Mouse (Mus musculus): ENCODE measurements around the gene Lzts2. TPM values are rescaled to one million over a fixed set of nuclear protein-coding genes. Genes with fewer than 3 reads are reported as not detected.

Lzts2 gene
- 10 to 100 TPM; 19.3 to 20.1 TPM for total RNA-seq (2021)
- long read RNA-seq, experiment 1, transcript Lzts2-202 (5 exons, 2,694 nt) = major isoform, 6 of 17 reads
- long read RNA-seq, experiment 1, partial matches to known transcripts = 1 of 17 reads
- long read RNA-seq, experiment 1, other reads (novel, unspliced or antisense) = 5 of 17 reads
- long read RNA-seq, experiment 2, partial matches to known transcripts = 7 of 20 reads
- long read RNA-seq, experiment 2, other reads (novel, unspliced or antisense) = 5 of 20 reads

DNA sequence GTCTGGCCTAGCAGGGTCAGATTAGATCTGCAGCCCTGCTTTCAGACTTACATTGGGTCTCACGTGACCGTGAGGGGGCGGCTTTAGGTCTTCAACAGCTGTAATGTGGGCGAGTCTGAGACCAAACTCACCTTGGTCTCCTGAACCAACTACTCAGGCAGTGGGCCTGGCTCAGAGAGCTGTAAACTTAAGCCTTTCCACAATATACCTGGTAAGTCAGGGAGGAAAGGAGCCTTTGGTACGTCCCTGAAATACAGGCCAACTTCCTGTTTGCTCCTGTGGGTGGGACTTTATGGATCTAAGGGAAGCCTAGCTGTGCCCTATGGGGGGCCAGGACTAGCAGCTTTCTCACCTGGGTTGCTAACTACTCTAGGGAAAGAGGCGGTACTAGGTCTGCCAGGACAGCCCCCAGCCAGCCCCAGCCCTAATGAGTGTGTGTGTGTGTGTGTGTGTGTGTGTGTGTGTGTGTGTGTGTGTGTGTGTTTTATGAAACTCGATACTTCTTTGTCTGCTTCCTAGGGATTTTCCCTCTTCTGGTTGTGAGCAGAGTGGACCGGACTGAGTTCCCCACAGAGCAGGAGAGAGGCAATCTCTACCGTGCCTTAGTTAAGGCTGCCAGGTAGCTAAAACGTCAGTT lies at the start of gene Lzts2:
Lzts2 (plus strand) TSS at position 80 of the 637 bp plus-strand sequence.
- DNase-seq = no peak
- intact Hi-C loops (cut with DNase I) = no loop called here

DNA sequence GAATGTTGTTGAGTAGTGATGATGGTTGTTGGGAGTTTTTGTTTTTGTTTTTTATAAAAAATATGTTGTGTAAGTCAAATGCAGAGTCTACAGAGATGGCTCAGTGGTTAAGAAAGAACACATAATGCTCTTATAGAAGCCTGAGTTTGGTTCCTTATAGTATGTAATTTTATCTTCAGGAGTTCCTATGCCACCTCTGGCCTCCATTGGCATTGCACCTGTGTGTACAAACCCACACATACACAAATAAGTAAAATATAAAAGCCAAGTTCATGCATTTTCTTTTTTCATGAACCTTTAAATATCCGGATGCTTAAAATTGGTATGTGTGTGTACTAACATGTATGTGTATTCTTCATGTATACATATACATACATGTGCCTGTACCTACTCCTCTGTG lies 48.2 kb upstream of the Lzts2 start:
- no peak for DNase-seq
- intact Hi-C loops (cut with DNase I) = no loop called here

DNA sequence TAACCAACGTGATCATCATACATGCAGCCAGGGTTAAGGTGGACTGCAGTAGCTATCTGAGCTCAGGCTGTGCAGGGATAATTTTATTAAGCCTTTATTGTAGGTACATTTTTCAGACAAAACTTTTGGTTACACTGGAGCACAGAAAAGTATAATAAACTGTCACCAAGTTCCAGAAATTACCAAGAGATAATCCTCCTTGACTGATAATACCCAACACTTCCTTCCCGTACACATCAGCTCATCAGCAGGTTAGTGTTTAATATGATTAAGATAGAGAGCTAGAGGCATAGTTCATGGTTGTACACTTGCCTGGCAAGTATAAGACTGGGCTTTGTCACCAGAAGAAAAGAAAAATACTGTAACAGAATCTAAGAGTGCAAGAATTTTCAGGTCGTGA lies 45.9 kb upstream of the Lzts2 start:
- intact Hi-C loops (cut with DNase I) = no loop called here
- DNase-seq = no peak

DNA sequence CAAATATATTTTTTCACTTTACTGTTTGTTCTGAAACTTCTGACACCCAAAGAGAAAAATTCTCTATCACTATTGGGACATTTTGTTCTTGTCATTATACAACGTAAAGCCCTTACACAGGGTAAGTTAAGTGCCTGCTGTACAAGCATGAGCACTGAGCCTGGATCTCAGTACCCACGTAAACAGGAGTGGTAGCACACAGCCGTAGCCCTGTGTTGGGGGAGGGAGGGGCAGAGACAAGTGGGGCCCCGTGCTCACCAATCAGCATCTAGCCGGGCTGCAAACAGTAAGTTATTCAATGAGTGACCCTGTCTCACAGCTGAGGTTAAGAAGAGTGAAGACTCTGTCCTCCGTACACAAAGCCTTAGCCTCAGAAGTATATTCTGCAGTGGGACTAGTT lies 37.6 kb upstream of the Lzts2 start:
- no peak for DNase-seq
- intact Hi-C loops (cut with DNase I) = no loop called here

DNA sequence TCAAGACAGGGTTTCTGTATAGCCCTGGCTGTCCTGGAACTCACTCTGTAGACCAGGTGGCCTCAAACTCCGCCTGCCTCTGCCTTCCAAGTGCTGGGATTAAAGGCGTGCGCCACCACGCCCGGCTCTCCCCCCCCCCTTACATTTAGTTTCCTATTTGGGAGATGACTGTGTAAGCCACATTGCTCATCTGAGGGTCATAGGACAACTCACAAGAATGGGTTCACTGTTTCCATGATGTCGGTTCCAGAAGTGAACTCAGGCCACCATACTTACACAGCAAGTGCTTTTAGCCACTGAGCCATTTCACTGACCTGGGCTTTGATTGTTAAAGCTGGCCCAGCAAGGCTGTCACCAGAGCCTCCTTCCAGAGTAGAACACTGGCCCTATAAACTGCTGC lies 37.1 kb upstream of the Lzts2 start:
- DNase-seq = no peak
- intact Hi-C loops (cut with DNase I) = no loop called here

DNA sequence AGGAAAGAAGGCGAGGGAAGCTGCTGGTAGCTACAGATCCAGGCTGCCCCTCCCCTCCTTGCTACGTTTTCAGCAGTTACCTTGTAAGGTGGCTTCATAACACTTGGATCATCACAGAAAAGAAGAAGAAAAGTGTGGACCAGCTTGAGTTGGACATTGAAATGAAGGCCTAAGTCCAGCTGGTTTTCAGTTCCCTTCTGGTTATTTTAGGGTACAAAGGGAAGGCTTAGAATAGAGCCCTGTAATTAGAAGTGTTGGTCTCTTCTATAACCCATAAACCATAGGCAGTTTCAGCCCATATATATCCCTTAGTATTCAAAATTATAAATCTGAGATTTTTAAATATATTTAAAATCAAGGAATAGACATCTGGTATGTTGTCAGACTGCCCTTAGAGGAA lies 33.4 kb upstream of the Lzts2 start:
- intact Hi-C loops (cut with DNase I) = no loop called here
- DNase-seq = no peak

DNA sequence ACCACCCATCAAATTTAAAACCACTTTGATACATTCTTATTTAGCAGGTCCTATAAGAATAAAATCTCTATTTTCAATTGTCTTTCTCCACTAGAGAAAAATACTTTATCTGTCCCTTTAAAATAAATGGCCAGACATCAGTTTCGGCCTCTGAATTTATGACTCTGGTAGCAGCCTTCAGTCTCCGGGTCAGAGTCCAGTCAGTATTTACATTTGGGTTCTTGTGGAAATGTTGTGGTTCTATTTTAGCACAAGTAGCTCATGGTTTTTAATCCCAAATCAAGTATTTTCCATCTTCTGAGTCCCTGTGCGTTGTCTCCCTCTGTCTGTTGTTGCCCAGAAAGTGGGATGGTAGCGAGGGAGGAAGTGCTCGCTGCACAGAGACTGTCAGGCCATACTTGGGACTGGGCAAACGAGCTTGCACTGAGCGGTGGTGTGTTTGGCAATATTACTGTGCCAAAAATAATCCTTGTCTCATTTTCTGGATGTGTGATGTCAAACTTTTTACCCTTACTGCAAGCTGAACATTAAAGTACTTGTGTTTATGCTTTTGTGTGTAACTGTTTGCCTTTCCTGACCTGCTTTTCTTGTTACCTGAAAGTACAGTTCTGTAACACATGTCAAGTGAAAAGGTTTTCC lies 31.6 kb upstream of the Lzts2 start:
- no peak for DNase-seq
- intact Hi-C loops (cut with DNase I) = no loop called here

DNA sequence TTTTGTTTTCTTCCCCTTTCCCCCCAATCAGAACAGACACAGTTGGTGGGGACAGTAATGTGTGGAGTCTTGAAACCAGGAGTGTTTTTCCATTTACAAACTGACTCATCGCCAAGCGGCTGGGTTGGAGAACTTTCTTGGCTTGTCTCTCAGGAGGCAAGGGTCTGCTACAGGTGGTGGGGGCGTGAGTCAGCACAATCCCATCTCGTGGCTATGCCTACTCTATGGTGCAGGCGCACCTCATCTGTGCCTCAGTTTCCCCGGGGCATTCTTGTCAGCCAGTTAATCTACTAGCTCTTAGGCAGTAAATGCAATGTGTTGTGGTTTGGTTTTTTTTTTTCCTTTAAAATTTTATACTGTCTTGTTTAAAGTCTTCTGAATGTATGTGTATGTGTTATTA lies 30.8 kb upstream of the Lzts2 start:
- intact Hi-C loops (cut with DNase I) = no loop called here
- no peak for DNase-seq

DNA sequence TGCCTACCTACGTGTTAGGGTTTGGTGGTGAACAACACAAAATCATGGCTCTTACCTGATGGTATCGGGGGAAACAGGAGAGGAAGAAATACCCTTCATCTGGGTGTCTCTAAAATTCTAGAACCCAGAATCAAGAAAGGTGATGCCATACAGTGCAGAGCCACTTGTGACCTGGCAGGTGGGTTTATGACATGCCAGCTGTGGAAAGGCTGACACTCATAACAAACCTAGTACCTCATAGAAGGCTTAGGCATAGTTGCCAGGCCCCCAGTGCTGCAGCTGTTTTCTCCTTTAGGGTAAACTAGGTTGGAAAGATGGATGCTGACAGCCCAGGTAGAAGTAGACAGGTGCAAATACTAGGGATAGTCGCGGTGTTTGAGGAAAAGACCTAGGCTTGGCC lies 29.8 kb upstream of the Lzts2 start:
- intact Hi-C loops (cut with DNase I) = no loop called here
- DNase-seq = no peak

DNA sequence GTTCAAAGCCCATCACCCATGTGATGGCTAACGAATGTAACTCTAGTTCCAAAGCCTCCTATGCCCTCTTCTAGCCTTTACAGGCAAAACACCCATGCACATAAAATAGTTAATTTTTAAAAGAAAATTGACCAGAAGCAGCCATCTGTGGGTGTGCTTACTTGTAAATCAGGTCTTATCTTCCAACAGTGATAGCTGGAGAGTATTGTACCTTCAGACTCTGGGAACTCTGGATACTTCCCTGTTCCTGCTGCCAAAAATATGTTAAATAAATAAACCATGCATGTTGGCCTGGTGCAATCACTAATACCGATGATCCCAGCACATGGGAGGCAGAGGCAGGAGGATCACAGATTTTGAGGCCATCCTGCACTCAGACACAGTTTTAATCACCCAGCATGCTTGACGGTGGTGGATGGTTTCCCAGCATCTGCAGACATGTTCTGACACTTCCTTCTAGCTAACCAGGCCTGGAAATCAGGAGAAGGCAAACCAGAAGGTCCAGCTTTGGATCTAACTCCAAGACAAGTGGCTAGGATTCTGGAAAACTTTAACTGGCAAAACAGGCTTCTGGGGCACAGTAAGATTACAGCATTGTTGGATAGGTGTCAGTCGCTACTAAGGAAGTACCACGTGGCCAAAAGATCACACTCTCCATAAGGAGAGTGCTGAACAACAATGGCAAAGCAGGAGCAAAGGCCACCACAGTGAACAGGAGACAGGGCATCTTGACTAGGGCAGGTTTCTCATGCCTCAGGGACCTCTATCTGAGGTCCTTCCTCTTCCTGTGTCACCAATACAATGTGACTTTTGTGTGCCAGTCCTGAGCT lies 28.8 kb upstream of the Lzts2 start:
- DNase-seq = no peak
- intact Hi-C loops (cut with DNase I) = no loop called here

DNA sequence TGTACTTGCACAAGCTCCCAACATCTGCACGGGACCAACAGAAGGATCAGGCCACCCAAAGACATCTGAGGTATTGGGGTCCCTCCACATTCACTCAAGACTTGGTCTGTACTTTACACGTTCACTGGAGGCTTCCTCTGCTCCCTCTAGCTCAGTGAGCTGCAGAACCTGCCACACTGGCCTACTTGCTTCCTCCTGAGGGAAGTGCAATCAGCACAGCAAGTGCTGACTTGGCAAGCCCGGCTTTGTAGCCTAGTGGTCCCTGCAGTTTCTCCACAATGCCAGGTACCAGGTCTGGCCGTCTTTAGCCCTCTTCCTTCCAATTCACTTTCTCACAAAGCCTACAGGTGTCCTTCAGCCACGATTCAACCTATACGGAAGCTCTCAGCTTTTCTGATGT lies 27.2 kb upstream of the Lzts2 start:
- DNase-seq = no peak
- intact Hi-C loops (cut with DNase I) = no loop called here

DNA sequence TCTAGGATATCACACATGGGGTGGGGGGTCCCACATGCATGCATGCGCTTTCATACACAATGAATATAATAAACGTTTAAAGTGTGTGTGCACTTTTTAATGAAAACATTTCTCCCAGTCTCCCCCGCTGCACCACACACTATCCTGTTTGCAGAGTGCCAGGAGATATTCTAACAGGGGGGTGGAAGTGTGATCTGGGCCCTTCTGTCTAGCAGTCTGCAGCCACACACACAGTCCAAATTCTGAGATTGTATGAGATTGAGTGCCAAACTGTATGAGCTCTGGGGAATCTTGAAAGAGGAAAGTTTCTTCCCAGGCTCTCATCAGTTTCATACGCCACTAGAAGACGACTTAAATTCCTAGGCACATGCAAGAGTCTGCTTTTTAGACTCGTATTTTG lies 26.4 kb upstream of the Lzts2 start:
- no peak for DNase-seq
- intact Hi-C loops (cut with DNase I) = no loop called here

DNA sequence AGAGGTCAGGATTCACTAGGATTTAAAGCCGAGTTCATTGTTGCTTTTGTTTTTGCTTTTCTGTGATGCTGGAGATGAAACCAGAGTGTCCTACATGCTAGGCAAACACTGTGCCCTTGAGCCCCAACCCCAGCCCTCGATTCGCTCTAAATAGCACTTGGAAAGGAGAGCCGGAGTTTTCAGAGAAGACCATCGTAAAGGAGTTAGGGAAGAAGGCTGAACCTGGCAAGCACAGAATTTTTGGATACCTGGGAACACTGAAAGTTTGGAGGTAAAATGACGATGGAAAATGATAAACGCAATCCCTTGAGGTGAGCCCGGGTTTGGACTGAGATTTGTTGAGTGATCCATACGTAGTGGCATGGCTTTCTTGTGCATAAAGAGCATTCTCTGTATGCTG lies 25.9 kb upstream of the Lzts2 start:
- intact Hi-C loops (cut with DNase I) = no loop called here
- no peak for DNase-seq

DNA sequence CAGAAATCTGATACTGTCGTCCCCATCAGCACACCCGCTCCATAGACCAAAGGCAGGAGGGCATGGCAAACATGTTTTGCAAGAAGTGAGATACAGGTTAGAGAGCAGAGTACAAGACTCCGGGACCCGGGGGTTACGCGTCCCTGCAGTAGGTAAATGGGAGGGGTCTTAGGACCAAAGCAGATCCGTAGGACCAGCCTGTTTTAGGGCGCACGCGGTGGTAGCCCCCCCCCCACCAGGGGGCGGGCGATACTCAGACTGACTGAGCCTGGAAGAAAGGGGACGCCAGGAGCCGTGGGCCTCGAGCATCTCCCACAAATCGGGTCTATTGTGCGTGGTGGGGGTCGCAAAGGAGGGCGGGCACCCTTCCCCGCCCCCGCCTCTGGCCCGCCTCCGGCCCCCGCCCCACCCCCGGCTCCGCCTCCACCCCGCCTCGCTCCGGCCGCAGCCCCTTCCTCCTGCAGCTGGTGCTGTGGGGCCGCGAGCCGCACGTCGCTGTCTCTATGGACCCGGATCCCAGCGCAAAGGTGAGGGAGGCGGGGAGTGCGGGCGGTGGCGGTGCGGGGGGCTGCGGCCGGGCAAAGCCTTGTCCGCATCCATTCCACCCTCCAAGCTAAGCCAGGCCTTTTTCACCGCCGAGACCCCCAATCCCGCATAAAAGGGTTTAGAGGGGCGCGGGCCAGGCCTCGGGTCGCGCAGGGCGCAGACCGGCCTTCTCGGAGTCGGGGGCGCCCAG lies 25.2 kb upstream of the Lzts2 start, which contains the start of gene Sema4g:
Sema4g (plus strand) TSS at position 271 of the 736 bp plus-strand sequence.
- intact Hi-C loops (cut with DNase I) = no loop called here
- no peak for DNase-seq

DNA sequence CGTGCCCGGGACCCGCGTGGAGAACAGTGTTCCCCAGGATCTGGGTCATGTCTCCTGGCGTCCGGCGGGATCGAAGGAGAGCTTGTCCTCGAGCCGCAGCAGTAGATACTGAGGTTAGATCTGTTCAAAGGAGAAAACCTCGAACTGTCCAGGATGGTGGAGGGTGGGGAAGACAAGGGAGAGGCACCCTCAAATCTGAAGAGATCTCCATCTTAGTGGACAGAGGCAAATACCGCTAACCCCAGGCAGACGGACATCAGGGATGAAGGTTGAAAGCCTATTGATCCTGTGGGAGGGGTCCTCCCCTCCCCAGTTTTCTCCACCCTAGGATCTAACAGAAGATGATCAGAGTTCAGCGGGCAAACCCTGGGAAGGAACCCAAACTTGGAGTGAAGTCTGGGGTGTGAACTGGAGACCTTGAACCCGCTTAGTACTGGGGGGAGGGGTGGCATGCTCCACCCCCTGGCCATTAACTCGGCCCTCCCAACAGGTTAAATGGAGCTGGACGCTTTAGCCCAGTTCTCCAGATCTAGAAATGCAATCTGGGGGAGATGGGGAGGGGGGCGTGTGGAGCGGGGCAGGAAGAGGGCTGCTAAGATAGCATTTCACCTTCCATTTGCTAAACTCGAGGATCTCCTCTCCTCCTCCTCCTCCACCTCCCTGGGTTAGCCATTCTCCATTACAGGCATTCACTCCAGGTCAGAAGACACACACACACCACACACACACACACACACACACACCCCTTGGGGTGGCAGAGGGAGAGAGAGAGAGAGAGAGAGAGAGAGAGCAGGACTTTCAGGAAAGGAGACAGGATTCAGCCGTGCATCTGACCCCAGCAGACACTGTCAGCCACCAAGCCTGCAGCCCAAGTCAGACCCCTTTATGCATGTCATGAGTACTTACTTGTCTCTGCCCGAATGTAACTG lies 24.4 kb upstream of the Lzts2 start:
- intact Hi-C loops (cut with DNase I) = no loop called here

DNA sequence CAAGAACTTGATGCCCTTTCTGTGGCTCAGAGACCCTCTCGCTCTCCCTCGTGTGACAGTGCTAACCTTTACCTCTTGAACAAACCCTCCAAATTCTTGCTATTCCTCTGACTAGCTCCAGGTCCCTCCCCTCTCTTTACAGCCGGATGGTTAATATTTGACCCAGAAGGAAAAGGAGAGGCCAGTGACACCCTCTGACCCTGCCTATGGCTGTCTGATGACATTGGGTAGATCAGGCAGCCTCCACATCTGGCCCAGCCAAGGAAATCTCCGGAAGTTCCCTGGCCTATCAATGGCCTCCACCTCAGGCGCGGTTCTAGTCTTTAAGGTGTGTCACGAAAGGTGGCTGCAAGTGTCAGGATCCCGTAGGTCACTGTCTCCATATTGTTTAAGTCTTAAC lies 23.2 kb upstream of the Lzts2 start:
- DNase-seq = no peak
- intact Hi-C loops (cut with DNase I) = no loop called here

More for the DNA sequence above, 24.4 kb upstream of the Lzts2 start:
- no peak for DNase-seq

DNA sequence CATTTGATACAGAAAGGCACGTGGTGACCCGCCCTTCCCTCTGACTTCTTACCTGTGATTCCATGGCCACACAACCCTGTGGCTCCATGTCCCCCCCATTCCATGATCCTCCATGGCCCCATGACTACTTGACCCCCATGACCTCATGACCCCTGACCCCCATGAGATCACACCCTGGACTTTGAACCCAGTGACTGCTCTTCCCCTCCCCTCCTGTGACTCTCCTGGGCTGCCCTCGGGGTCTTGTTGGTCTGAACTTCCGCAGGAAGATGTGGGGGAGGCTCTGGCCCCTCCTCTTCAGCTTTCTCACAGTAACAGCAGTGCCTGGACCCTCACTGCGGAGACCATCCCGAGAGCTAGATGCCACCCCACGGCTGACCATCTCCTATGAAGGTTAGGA lies 22.0 kb upstream of the Lzts2 start:
- no peak for DNase-seq
- intact Hi-C loops (cut with DNase I) = no loop called here

DNA sequence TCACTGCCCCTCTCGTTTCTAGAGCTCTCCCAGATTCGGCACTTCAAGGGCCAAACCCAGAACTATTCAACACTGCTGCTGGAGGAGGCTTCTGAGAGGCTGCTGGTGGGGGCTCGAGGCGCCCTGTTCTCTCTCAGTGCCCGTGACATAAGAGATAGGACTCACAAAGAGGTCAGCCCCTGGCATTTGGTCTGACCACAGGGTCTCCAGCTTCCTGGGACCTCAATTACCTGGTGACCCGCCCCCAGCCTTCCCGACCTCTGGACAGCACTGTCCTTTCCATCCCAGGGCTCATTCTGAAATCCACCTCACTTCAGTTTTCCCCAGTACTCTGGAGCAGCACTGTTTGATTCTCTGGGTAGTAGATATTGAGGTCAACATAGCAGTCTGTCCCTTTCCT lies 21.5 kb upstream of the Lzts2 start:
- DNase-seq = no peak
- intact Hi-C loops (cut with DNase I) = no loop called here

DNA sequence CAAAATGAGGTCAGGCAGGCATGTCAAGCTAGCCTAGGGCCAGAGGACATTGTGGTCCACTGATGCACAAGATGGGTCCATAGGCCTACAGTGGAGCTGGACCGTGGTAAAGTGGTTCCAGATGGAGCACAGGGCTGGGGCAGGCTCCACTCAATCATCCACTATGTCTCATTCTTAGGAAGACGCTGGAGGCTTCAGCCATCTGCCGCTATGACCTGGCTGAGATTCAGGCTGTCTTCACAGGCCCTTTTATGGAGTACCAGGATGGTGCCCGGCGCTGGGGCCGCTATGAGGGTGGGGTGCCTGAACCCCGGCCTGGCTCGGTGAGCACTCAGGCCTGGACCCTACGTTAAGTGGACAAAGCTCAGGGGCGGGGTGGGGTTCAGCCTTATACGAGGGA lies 16.4 kb upstream of the Lzts2 start:
- intact Hi-C loops (cut with DNase I) = no loop called here
- DNase-seq = no peak

DNA sequence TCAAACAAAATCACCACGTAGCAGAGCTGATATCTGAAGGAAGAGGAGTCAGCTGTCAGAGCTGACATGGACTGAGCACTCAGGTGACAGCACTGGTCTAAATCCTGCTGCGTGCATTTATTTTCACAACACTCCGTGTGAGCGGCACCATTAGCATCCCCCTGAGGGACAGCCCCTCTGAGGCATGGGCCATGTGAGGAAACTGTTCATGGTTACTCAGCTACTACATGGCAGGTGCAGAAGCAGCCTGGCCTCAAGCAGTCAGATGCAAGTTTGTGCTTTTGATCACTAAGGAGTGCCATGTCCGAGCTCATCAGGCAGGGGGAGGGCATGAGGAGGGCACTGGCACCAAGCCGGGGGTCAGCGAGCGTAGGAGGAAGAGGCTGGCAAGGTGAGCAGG lies 14.6 kb upstream of the Lzts2 start:
- intact Hi-C loops (cut with DNase I) = no loop called here
- peak in 1 of 2 experiments; percentile 10 for DNase-seq

Data from gastrocnemius, postnatal 36 days (tissue).